Mouse (Mus musculus) heart, embryonic 10.5 days (tissue): ENCODE data around the gene Lce1d. TPM values are rescaled to one million over a fixed set of nuclear protein-coding genes. Genes with fewer than 3 reads are reported as not detected.

Source experiments
- DNase-seq: peaks from one replicate; pipeline ENCODE4 v3.0.0-alpha.2; 2017; ENCODE audit warnings: low spot score
- H3K27ac ChIP-seq: fragments of 300-500 bp; sonication (generic); 2 replicates; pipeline ENCODE4 v1.5.1; 2016; ENCODE audit warnings: mild to moderate bottlenecking
- H3K27me3 ChIP-seq: fragments of 300-500 bp; sonication (generic); 2 replicates; pipeline ENCODE4 v1.6.1; 2016; ENCODE audit warnings: mild to moderate bottlenecking; ENCODE audit not compliant: poor library complexity, insufficient read depth, severe bottlenecking
- H3K36me3 ChIP-seq: fragments of 300-500 bp; sonication (generic); 2 replicates; pipeline ENCODE4 v1.6.1; 2016; ENCODE audit warnings: mild to moderate bottlenecking, moderate library complexity
- H3K4me1 ChIP-seq: fragments of 300-500 bp; sonication (generic); 2 replicates; pipeline ENCODE4 v1.6.1; 2016; ENCODE audit warnings: mild to moderate bottlenecking
- H3K4me3 ChIP-seq: fragments of 300-500 bp; sonication (generic); 2 replicates; pipeline ENCODE4 v1.5.1; 2016; ENCODE audit warnings: mild to moderate bottlenecking, moderate library complexity
- H3K9me3 ChIP-seq: fragments of 300-500 bp; sonication (generic); 2 replicates; pipeline ENCODE4 v1.6.1; 2016; ENCODE audit warnings: mild to moderate bottlenecking, moderate library complexity
- WGBS: fragments of 180-500 bp; shearing (Covaris S2); methylation state at CpG from one replicate; pipeline ENCODE4 v1.1.7; 2016; 5-methylcytosine and 5-hydroxymethylcytosine counted together
- polyA plus RNA-seq: library from polyadenylated mRNA; unstranded; fragments of >200 nt; fragmentation: Nextera tagmentation; extraction: Ambion mirVana; gene quantifications from 2 replicates; pipeline ENCODE4 v1.2.1, GENCODE M21; 2016

Gene Lce1d
- polyA plus RNA-seq, 1 experiment from 2014 or later: not detected

DNA sequence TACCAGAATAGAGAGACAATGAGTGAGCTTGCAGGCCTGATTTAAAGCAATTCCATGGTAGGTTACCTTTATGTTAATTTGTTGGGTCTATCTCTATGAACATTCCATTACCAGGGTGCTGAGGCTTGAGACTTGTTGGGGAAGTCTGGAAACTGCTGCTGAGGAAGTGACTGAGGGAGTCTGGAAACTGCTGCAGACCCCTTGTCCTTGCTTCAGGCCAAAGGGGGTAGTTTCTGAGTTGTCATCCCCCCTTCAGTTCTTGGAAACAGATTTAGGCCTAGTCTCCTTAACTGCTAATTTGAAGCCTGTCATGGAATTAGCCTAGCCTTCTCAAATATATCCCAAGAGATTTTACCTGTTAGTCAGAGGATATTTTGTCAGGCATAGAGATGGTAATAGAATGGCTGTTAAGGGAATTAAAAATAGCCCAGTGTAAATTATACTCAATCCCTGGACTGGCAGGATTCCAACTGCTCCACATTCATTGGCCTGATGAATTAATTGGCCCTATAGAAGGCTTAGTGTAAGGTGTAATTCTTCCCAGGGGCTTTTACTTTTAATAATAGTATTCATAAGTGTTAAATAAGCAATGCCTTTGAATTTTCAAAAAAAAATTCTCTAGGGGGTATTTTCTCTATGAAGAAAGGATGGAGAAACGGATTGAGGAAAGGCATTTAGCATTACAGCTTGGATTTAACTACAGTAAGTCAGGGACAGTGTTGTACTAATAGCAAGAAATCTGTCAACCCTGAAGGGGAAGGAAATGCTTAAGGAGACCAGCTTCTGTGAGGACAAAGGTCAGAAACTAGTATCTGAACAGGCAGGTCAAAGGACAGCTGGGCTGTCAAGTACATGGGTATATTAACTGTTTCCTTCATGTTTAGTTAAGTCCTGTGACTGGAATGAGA lies 49.0 kb downstream of the Lce1d start:
- Histone ChIP-seq H3K4me1 (no peaks in the 10 kb centered on the region), H3K4me3 (no peak overlapping the region), H3K9me3 (no peaks in the 10 kb centered on the region), H3K36me3 (no peaks in the 10 kb centered on the region), H3K27ac (no peak overlapping the region), H3K27me3 (no peaks in the 10 kb centered on the region)
- DNase-seq: no peak
- WGBS: 60% methylated on average over 1 of the region's 1 CpGs

Other genes with a start within 250 kb of the Lce1d start
- not detected in 2 replicates for gene Sprr1b, start 248.4 kb downstream of the Lce1d start, polyA plus RNA-seq
- gene Sprr3, start 228.5 kb downstream of the Lce1d start, polyA plus RNA-seq: not detected in 2 replicates
- gene Sprr1a, start 201.3 kb downstream of the Lce1d start, polyA plus RNA-seq: 0.37 TPM in 1 of 2 replicates, not detected in the other
- gene Sprr4, start 186.7 kb downstream of the Lce1d start, polyA plus RNA-seq: not detected in 2 replicates
- not detected in 2 replicates for gene 2310046K23Rik, start 152.7 kb downstream of the Lce1d start, polyA plus RNA-seq
- gene Ivl, start 113.5 kb downstream of the Lce1d start, polyA plus RNA-seq: not detected in 2 replicates
- gene Smcp, start 98.2 kb downstream of the Lce1d start, polyA plus RNA-seq: not detected in 2 replicates
- not detected in 2 replicates for gene 2210017I01Rik, start 79.7 kb downstream of the Lce1d start, polyA plus RNA-seq
- gene Lce6a, start 65.5 kb downstream of the Lce1d start, polyA plus RNA-seq: not detected in 2 replicates
- not detected in 2 replicates for gene Lce1a1, start 38.9 kb downstream of the Lce1d start, polyA plus RNA-seq
- not detected in 2 replicates for gene Lce1b, start 30.3 kb downstream of the Lce1d start, polyA plus RNA-seq
- gene Lce1a2, start 16.9 kb downstream of the Lce1d start, polyA plus RNA-seq: not detected in 2 replicates
- gene Lce1c, start 8.0 kb downstream of the Lce1d start, polyA plus RNA-seq: not detected in 2 replicates
- gene Lce1e, start 21.9 kb upstream of the Lce1d start, polyA plus RNA-seq: not detected in 2 replicates
- gene Lce1f, start 33.1 kb upstream of the Lce1d start, polyA plus RNA-seq: not detected in 2 replicates
- gene Gm38119, start 51.9 kb upstream of the Lce1d start, polyA plus RNA-seq: not detected in 2 replicates
- not detected in 2 replicates for gene Lce1g, start 65.1 kb upstream of the Lce1d start, polyA plus RNA-seq
- gene Lce1h, start 77.9 kb upstream of the Lce1d start, polyA plus RNA-seq: not detected in 2 replicates
- not detected in 2 replicates for gene Lce1i, start 91.7 kb upstream of the Lce1d start, polyA plus RNA-seq
- gene Lce1j, start 103.3 kb upstream of the Lce1d start, polyA plus RNA-seq: not detected in 2 replicates
- gene Lce1k, start 120.7 kb upstream of the Lce1d start, polyA plus RNA-seq: not detected in 2 replicates
- not detected in 2 replicates for gene Kprp, start 140.0 kb upstream of the Lce1d start, polyA plus RNA-seq
- gene Lce1l, start 164.1 kb upstream of the Lce1d start, polyA plus RNA-seq: not detected in 2 replicates
- gene 2310050C09Rik, start 183.0 kb upstream of the Lce1d start, polyA plus RNA-seq: not detected in 2 replicates
- gene Lce3a, start 239.0 kb upstream of the Lce1d start, polyA plus RNA-seq: not detected in 2 replicates
- not detected in 2 replicates for gene Lce3b, start 245.8 kb upstream of the Lce1d start, polyA plus RNA-seq